Mouse (Mus musculus): Measurements from ENCODE around the gene Hras.

Hras gene

DNA sequence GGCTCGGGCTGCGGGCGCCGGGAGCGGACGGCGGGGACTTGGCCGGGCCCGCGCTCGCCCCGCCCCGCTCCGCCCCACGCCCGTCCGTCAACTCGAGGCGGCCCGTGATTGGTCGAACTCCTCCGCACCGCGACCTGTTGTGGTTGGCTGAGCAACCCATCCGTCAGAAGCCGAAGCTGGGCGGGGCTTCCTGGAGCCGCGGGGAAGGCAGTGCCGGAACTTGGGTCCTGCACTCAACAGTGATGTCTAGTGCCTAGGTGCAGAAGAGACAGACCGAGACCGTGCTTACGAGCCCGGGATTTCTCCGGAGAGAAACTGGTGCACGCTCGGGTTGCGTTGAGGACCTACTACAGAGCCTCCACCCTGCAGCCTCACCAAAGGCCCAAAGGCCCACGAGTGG is at the start of gene Hras, which contains the start of gene Lrrc56:
TSS of gene Hras (minus strand) at position 58 of the 400 bp plus-strand sequence.
TSS of gene Lrrc56 (plus strand) at position 210 of the 400 bp plus-strand sequence.
- DNase-seq = peak; percentile 98

GRCm38 (mm10) chr7:141231551-141231950 is 37.7 kb upstream of the Hras start:
- no peak for DNase-seq

DNA sequence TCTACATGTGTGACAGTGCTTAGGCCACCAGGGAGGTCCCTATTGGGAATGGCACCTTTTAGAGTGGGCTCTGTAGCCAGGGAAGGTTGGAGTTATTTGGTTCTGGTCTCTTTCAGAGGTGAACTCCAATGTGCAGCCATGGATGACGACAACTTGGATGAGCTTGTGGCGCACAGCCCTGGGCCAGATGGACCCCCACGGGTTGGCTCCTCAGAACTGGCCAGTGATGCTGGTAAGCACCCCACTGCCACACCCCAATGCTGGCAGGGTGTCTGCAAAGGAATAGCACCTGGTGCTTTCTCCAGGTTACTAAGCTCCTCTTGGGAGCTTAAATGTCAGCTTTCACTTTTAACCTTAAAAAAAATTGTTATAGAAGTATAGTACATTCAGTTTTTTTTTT is 37.3 kb upstream of the Hras start:
- no peak for DNase-seq

GRCm38 (mm10) chr7:141230570-141230969 is 36.8 kb upstream of the Hras start:
- DNase-seq = no peak

DNA sequence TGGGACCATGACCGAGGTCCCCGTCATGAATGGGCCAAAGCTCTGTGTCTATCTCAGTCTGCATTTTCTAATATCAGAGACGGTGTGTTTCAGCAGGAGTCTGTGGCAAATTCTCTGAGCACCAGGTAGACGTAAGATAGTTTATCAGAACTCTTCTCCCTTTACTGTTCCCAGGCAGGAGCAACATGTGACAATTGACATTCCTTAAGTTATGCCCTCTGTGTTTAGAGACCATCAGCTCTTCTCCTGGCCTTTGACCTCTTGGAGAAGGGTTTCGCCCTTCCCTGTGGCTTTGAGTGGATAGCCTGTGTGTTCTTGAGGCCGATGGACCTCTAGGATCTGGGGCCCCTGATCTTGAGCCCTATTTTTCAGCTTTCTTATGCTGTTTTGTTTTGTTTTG is 35.9 kb upstream of the Hras start:
- DNase-seq = no peak

GRCm38 (mm10) chr7:141228279-141229067 is 34.7 kb upstream of the Hras start, which contains the start of gene Phrf1:
Gene Phrf1, plus strand, starts transcription at chr7:141228784.
- DNase-seq = peak; percentile 96

DNA sequence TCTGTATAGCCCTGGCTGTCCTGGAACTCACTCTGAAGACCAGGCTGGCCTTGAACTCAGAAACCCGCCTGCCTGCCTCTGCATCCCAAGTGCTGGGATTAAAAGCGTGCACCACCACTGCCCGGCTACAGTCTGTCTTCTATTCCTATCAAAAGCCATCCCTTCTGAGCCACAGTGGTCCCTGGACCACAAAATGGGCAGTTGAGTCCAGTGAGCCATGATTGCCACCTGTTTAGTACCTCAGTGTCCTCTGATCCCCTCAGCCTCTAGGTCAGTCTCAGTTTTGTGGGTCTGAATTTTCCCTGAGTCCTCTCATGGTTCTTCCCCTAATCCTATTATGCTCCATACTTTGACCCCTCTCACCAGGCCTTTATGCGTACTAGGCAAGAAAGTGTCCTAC is 34.0 kb upstream of the Hras start:
- no peak for DNase-seq

DNA sequence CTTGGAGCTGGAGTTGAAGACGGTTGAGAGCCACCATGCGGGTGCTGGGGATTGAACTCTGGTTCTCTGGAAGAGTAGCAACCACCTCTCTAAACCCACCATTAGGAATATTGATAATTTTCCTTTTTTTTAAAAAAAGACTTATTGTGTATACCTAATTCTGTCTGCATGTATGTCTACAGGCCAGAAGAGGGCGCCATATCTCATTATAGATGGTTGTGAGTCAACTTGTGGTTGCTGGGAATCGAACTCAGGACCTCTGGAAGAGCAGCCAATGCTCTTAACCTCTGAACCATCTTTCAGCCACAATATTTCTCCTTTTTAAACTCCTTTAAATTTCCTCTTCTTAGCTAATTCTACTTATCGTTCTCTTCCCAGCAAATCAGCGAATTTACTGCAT is 32.7 kb upstream of the Hras start:
- no peak for DNase-seq

DNA sequence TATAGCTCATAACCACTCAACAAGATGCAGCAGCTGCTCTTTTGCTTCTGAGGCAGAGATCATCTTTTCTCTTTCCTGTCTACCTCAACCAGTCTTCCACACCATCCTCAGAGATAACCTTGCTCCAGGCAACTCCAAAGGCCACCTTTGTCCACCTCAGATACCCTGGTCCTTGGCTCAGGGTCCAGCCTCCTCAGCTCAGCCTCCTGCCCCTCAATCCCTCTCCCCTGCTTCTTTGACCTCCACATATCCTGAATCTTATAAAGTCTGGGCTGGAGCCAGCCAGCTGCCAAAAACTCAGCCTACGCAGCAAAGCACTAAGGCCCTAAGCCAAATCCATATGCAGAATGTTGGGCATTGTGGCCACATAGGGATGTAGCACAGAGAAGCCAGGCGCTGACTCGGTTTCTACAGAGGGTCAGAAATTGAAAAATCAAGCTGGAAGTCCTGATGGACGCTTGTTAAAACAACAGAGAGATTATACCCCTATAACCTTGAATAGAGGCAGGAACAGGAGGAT is 29.0 kb upstream of the Hras start:
- no peak for DNase-seq

DNA sequence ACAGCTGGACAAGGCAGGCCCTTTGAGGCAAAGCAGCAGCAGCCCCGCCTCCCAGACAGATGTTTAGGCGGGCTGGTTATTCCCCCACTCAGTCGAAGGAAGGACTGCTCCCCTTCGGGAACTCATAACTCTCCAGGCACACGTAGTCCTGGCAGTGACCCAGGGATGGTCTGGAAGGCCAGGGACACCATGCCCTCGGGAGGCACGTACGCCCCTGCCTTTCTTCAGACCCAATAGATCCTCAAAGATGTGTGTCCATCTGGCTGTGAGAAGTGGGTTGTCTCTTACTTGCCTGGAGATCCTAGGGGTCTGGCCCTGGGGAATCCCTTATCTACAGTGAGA is 28.3 kb upstream of the Hras start:
- DNase-seq = no peak

- DNase-seq = peak; percentile 92
These were observed 27.7 kb upstream of the Hras start for GRCm38 (mm10) chr7:141221249-141222125.

- DNase-seq = no peak
These were observed 26.6 kb upstream of the Hras start for GRCm38 (mm10) chr7:141220377-141220776.

DNA sequence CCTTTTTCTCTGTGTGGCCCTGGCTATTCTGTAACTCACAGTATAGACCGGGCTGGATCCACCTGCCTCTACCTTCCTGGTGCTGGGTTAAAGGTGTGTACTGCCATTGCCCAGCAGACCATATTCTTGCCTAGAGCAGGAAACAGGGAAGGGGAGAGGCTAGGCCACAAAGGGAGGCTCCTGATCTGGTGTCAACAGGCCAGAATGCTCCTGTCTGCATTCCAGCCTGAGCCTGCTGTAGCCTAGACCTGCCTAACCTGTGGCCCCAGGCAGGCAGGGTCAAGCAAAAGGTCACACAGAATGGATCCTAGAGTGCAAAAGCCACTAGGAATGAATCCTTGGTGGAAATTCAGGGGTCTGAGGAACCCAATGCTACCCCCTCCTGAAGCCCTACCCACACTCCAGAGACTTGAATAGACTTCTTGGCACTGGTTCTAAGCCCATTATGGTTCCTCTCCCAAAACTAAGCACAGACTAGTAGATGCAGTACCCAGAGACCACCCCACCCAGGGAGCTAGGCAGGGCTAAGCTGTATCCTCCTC is 25.8 kb upstream of the Hras start:
- DNase-seq = no peak

DNA sequence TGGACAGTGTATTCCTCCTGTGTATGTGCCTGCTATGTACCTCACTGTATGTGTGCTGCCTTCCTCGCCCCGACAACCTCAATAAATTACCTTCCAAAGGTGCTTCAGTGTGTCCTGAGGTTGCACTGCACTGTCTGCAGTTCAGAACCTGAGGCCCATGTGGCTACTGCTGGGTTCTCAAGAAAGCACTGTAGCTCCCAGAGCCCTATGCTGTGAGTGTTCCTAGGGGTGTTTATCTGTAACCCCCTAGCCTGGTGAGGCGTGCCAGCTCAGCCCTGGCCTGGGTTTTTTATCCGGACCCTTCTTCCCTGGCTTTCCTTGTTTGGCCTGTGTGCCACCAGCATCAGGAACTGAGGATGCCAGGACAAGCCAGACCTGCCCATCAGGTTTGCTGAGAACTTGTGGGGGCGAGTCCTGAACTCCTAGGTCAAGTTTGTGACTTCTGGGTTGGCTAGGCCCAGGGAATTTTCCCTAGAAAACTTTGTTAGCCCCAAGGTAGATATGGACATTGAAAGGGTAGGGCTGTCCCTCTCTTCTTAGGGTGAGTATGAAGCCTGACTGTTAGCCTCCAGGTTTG is 24.8 kb upstream of the Hras start:
- DNase-seq = no peak

- DNase-seq = no peak
These were observed 24.3 kb upstream of the Hras start for GRCm38 (mm10) chr7:141218141-141218540.

GRCm38 (mm10) chr7:141217343-141218013 is 23.7 kb upstream of the Hras start:
- no peak for DNase-seq

- no peak for DNase-seq
These were observed 23.1 kb upstream of the Hras start for GRCm38 (mm10) chr7:141216894-141217293.

DNA sequence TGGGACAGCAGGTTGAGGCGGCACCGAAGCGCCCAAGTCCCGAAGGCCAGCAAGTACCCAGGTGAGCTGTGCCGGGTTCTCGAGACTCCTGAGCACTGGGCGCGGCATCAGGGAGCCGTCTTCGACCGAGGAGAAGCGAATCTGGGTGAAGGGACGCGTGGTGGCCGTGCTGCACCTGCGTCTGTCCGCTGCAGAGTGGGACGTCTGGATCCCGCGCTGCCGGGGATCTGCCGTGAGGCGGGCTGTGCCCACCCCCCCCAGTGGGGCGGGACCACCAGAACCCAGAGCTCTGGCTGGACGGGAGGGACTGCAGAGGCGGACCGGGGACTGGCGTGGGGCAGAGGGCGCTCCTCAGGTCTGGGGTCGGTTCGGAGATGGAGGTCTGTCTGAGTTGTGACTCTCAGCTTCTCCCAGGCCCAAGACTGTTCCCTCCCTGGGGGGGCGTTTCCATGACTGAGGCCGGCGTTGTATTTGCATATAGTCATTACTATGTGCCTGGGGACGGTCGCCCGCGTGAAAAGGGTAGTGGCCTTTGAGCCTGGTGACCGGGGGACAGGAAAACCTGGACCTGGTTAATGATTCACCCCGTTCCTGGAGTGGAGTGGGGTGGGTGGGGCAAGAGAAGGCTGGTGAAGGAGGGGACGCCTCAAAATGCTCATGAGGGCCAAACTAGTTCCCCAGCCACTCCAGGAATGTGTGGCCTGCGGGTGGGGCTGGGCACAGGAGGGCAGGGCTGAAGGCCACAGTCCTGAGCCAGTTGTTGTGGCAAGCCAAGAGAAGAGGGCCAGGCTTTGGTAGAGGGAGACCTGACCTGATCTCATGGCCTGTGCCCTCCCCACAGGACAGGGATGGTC is 22.3 kb upstream of the Hras start:
- DNase-seq = no peak

- peak; percentile 97 for DNase-seq
These were observed 21.5 kb upstream of the Hras start, which contains the start of gene Rassf7 for GRCm38 (mm10) chr7:141215101-141215879. Gene Rassf7, plus strand, starts transcription at chr7:141215860.

DNA sequence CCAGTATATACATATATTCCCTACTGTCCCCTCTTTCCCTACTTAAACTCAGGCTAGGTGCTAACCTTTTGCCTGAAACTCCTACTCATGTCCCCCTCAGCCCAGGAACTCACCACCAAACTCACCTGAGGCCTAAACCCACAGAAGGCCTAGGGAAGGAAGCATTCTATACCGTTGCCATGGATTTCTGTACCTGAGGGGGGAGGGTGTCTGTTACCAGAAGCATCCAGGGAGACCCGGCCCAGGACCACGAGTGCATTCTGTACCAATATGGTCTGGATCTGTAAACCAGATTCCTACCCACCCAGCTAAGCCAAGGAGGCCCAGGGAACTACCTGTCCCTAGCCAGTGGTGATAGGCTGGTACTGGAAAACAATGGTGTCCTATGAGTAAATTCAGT is 20.5 kb upstream of the Hras start:
- no peak for DNase-seq

All from thymus, postnatal 25 days (tissue).